Mouse (Mus musculus) cerebellum, adult 9-11 months (tissue): Measurements from ENCODE around the gene Wwc2.

ENCODE experiments used
- DNase-seq: peaks from one replicate; pipeline ENCODE4 v3.0.0; 2022

Gene Wwc2

GRCm38 (mm10) chr8:47781881-47782280 is 208.8 kb downstream of the Wwc2 start:
- no peak for DNase-seq

GRCm38 (mm10) chr8:47779589-47779988 is 211.1 kb downstream of the Wwc2 start:
- DNase-seq, result no peak

- no peak for DNase-seq
Measured at GRCm38 (mm10) chr8:47777415-47777814, 213.3 kb downstream of the Wwc2 start.
